Mouse (Mus musculus): ENCODE measurements around the gene Tcte1. TPM values are rescaled to one million over a fixed set of nuclear protein-coding genes. Genes with fewer than 3 reads are reported as not detected.
A peak's percentile ranks its signal among the peaks of the same experiment; 100 is the strongest.

The Tcte1 gene
- polyA plus RNA-seq, 1 experiment from 2014 or later: 8.5 TPM

GRCm38 (mm10) chr17:45580958-45581477, 57.8 kb downstream of the Tcte1 start:
- DNase-seq (ENCODE audit: low spot score): no peak
- H3K27ac ChIP-seq (ENCODE audit: low read depth, low read length): no peak overlapping the region

GRCm38 (mm10) chr17:45581567-45581983, 58.3 kb downstream of the Tcte1 start:
- peaks cover 5% of the 10 kb centered on the region; the same call in 1 of the 2 replicates for H3K4me1 ChIP-seq (ENCODE audit: control insufficient read depth, insufficient read depth, low read length)
- DNase-seq (ENCODE audit: low spot score) (peak; percentile 84), ATAC-seq (no peak)
- H3K9me3 ChIP-seq (replicated peaks; ENCODE audit: control insufficient read depth, low read length): no peaks in the 10 kb centered on the region
- no peak overlapping the region for H3K4me3 ChIP-seq (ENCODE audit: low read depth, low read length)
- no peaks in the 10 kb centered on the region for H3K27me3 ChIP-seq (replicated peaks; ENCODE audit: control insufficient read depth, insufficient read depth, low read length)
- no peaks in the 10 kb centered on the region for H3K36me3 ChIP-seq (ENCODE audit: control insufficient read depth, insufficient read depth, low read length)
- 12% methylated on average over 2 of the region's 2 CpGs for WGBS
- H3K4me2 ChIP-seq (ENCODE audit: low read length): no peak overlapping the region
- no peak overlapping the region for H3K9ac ChIP-seq (ENCODE audit: low read length)
- no peak overlapping the region for H3K27ac ChIP-seq (ENCODE audit: low read depth, low read length)

More at GRCm38 (mm10) chr17:45580958-45581477, 57.8 kb downstream of the Tcte1 start:
- Histone ChIP-seq H3K4me1 (ENCODE audit: control insufficient read depth, insufficient read depth, low read length) (peaks cover 5% of the 10 kb centered on the region; the same call in 1 of the 2 replicates), H3K27me3 (replicated peaks; ENCODE audit: control insufficient read depth, insufficient read depth, low read length) (no peaks in the 10 kb centered on the region), H3K9ac (ENCODE audit: low read length) (peak overlapping the region; percentile 35), H3K4me3 (ENCODE audit: low read depth, low read length) (no peak overlapping the region), H3K9me3 (replicated peaks; ENCODE audit: control insufficient read depth, low read length) (no peaks in the 10 kb centered on the region), H3K4me2 (ENCODE audit: low read length) (no peak overlapping the region), H3K36me3 (ENCODE audit: control insufficient read depth, insufficient read depth, low read length) (no peaks in the 10 kb centered on the region)
- WGBS: 48% methylated on average over 12 of the region's 12 CpGs
- ATAC-seq: no peak

GRCm38 (mm10) chr17:45582188-45582587, 59.0 kb downstream of the Tcte1 start:
- no peak overlapping the region for H3K9ac ChIP-seq (ENCODE audit: low read length)
- no peaks in the 10 kb centered on the region for H3K36me3 ChIP-seq (ENCODE audit: control insufficient read depth, insufficient read depth, low read length)
- H3K4me1 ChIP-seq (ENCODE audit: control insufficient read depth, insufficient read depth, low read length): peaks cover 5% of the 10 kb centered on the region; the same call in 1 of the 2 replicates
- no peak overlapping the region for H3K27ac ChIP-seq (ENCODE audit: low read depth, low read length)
- no peaks in the 10 kb centered on the region for H3K9me3 ChIP-seq (replicated peaks; ENCODE audit: control insufficient read depth, low read length)
- 93% methylated on average over 6 of the region's 6 CpGs for WGBS
- H3K4me3 ChIP-seq (ENCODE audit: low read depth, low read length): no peak overlapping the region
- H3K4me2 ChIP-seq (ENCODE audit: low read length): no peak overlapping the region
- H3K27me3 ChIP-seq (replicated peaks; ENCODE audit: control insufficient read depth, insufficient read depth, low read length): no peaks in the 10 kb centered on the region
- ATAC-seq (no peak), DNase-seq (ENCODE audit: low spot score) (no peak)

GRCm38 (mm10) chr17:45582715-45583355, 59.6 kb downstream of the Tcte1 start:
- H3K9ac ChIP-seq (ENCODE audit: low read length): no peak overlapping the region
- no peaks in the 10 kb centered on the region for H3K9me3 ChIP-seq (replicated peaks; ENCODE audit: control insufficient read depth, low read length)
- DNase-seq (ENCODE audit: low spot score): no peak
- no peak overlapping the region for H3K4me3 ChIP-seq (ENCODE audit: low read depth, low read length)
- no peaks in the 10 kb centered on the region for H3K36me3 ChIP-seq (ENCODE audit: control insufficient read depth, insufficient read depth, low read length)
- 67% methylated on average over 6 of the region's 6 CpGs for WGBS
- no peak overlapping the region for H3K4me2 ChIP-seq (ENCODE audit: low read length)
- no peak overlapping the region for H3K27ac ChIP-seq (ENCODE audit: low read depth, low read length)
- no peak for ATAC-seq
- H3K27me3 ChIP-seq (replicated peaks; ENCODE audit: control insufficient read depth, insufficient read depth, low read length): no peaks in the 10 kb centered on the region
- peaks cover 5% of the 10 kb centered on the region; the same call in 1 of the 2 replicates for H3K4me1 ChIP-seq (ENCODE audit: control insufficient read depth, insufficient read depth, low read length)

GRCm38 (mm10) chr17:45584096-45584896, 61.1 kb downstream of the Tcte1 start:
- ATAC-seq: peak; percentile 44
- Histone ChIP-seq H3K9ac (ENCODE audit: low read length) (peak overlapping the region; percentile 36), H3K4me2 (ENCODE audit: low read length) (no peak overlapping the region), H3K27me3 (replicated peaks; ENCODE audit: control insufficient read depth, insufficient read depth, low read length) (no peaks in the 10 kb centered on the region), H3K9me3 (replicated peaks; ENCODE audit: control insufficient read depth, low read length) (no peaks in the 10 kb centered on the region), H3K27ac (ENCODE audit: low read depth, low read length) (peak overlapping the region; percentile 72), H3K36me3 (ENCODE audit: control insufficient read depth, insufficient read depth, low read length) (no peaks in the 10 kb centered on the region), H3K4me1 (ENCODE audit: control insufficient read depth, insufficient read depth, low read length) (peaks cover 5% of the 10 kb centered on the region; the same call in 1 of the 2 replicates), H3K4me3 (ENCODE audit: low read depth, low read length) (no peak overlapping the region)
- peak; percentile 61 for DNase-seq (ENCODE audit: low spot score)
- 34% methylated on average over 12 of the region's 12 CpGs for WGBS

GRCm38 (mm10) chr17:45584939-45585678, 61.9 kb downstream of the Tcte1 start:
- no peak overlapping the region for H3K9ac ChIP-seq (ENCODE audit: low read length)
- WGBS: 30% methylated on average over 14 of the region's 14 CpGs
- peak; percentile 68 for ATAC-seq

GRCm38 (mm10) chr17:45585725-45586448, 62.7 kb downstream of the Tcte1 start:
- H3K9ac ChIP-seq (ENCODE audit: low read length): no peak overlapping the region
- H3K36me3 ChIP-seq (ENCODE audit: control insufficient read depth, insufficient read depth, low read length): no peaks in the 10 kb centered on the region
- H3K4me2 ChIP-seq (ENCODE audit: low read length): no peak overlapping the region
- no peak overlapping the region for H3K27ac ChIP-seq (ENCODE audit: low read depth, low read length)
- H3K4me1 ChIP-seq (ENCODE audit: control insufficient read depth, insufficient read depth, low read length): peaks cover 5% of the 10 kb centered on the region; the same call in 1 of the 2 replicates
- 61% methylated on average over 23 of the region's 23 CpGs for WGBS
- no peak overlapping the region for H3K4me3 ChIP-seq (ENCODE audit: low read depth, low read length)
- DNase-seq (ENCODE audit: low spot score): no peak
- ATAC-seq: no peak
- no peaks in the 10 kb centered on the region for H3K27me3 ChIP-seq (replicated peaks; ENCODE audit: control insufficient read depth, insufficient read depth, low read length)
- no peaks in the 10 kb centered on the region for H3K9me3 ChIP-seq (replicated peaks; ENCODE audit: control insufficient read depth, low read length)

More at GRCm38 (mm10) chr17:45584939-45585678, 61.9 kb downstream of the Tcte1 start:
- H3K4me2 ChIP-seq (ENCODE audit: low read length): no peak overlapping the region
- H3K36me3 ChIP-seq (ENCODE audit: control insufficient read depth, insufficient read depth, low read length): no peaks in the 10 kb centered on the region
- H3K9me3 ChIP-seq (replicated peaks; ENCODE audit: control insufficient read depth, low read length): no peaks in the 10 kb centered on the region
- DNase-seq (ENCODE audit: low spot score): peak; percentile 73
- peaks cover 5% of the 10 kb centered on the region; the same call in 1 of the 2 replicates for H3K4me1 ChIP-seq (ENCODE audit: control insufficient read depth, insufficient read depth, low read length)
- no peak overlapping the region for H3K4me3 ChIP-seq (ENCODE audit: low read depth, low read length)
- H3K27ac ChIP-seq (ENCODE audit: low read depth, low read length): peak overlapping the region; percentile 72
- H3K27me3 ChIP-seq (replicated peaks; ENCODE audit: control insufficient read depth, insufficient read depth, low read length): no peaks in the 10 kb centered on the region

- DNase-seq (ENCODE audit: low spot score) (no peak), ATAC-seq (no peak)
- H3K9me3 ChIP-seq (replicated peaks; ENCODE audit: control insufficient read depth, low read length): no peaks in the 10 kb centered on the region
- H3K9ac ChIP-seq (ENCODE audit: low read length): no peak overlapping the region
- 97% methylated on average over 3 of the region's 3 CpGs for WGBS
- no peak overlapping the region for H3K27ac ChIP-seq (ENCODE audit: low read depth, low read length)
- 0 out of 2 replicates have a peak, but pooled peaks cover 5% of the 10 kb centered on the region for H3K4me1 ChIP-seq (ENCODE audit: control insufficient read depth, insufficient read depth, low read length)
- no peaks in the 10 kb centered on the region for H3K36me3 ChIP-seq (ENCODE audit: control insufficient read depth, insufficient read depth, low read length)
- no peaks in the 10 kb centered on the region for H3K27me3 ChIP-seq (replicated peaks; ENCODE audit: control insufficient read depth, insufficient read depth, low read length)
- H3K4me2 ChIP-seq (ENCODE audit: low read length): no peak overlapping the region
- H3K4me3 ChIP-seq (ENCODE audit: low read depth, low read length): no peak overlapping the region
Observed at GRCm38 (mm10) chr17:45586449-45586837, 63.2 kb downstream of the Tcte1 start.

Data from forebrain, embryonic 14.5 days (tissue).